Mouse (Mus musculus) ES-E14 (cell line): Measurements from ENCODE around the gene C2cd4c. TPM values are rescaled to one million over a fixed set of nuclear protein-coding genes. Genes with fewer than 3 reads are reported as not detected.

Source experiments
- DNase-seq: peaks from one replicate; pipeline ENCODE4 v3.0.0-alpha.2; 2013; ENCODE audit warnings: low read depth, low spot score
- H3K27ac ChIP-seq: 2 replicates; pipeline ENCODE4 v1.5.1; 2012; ENCODE audit warnings: low read depth, mild to moderate bottlenecking, low read length, moderate library complexity, mixed read lengths; ENCODE audit not compliant: poor library complexity, insufficient read depth, severe bottlenecking
- H3K36me3 ChIP-seq: 2 replicates; pipeline ENCODE4 v1.6.1; 2012; ENCODE audit warnings: mild to moderate bottlenecking, low read length, moderate library complexity, mixed read lengths; ENCODE audit not compliant: control insufficient read depth, poor library complexity, insufficient read depth, severe bottlenecking
- H3K4me1 ChIP-seq, 2 experiments: fragments of 150-350 bp in 1 of 2; sonication (generic) in 1 of 2; 2 replicates each; pipeline ENCODE4 v1.6.1; 2012; ENCODE audit warnings: low read length in 2 of 2, mild to moderate bottlenecking in 1 of 2, mixed read lengths in 1 of 2; ENCODE audit not compliant: control insufficient read depth in 2 of 2, insufficient read depth in 2 of 2, poor library complexity in 1 of 2
- H3K4me3 ChIP-seq, 2 experiments: fragments of 150-350 bp in 1 of 2; sonication (generic) in 1 of 2; 2 replicates each; pipeline ENCODE4 v1.5.1; 2012; ENCODE audit warnings: low read length in 2 of 2, low read depth in 1 of 2, mild to moderate bottlenecking in 1 of 2, mixed read lengths in 1 of 2; ENCODE audit not compliant: insufficient read depth in 1 of 2, poor library complexity in 1 of 2, severe bottlenecking in 1 of 2
- H3K9ac ChIP-seq: 2 replicates; pipeline ENCODE4 v1.6.1; 2012; ENCODE audit warnings: low read depth, mild to moderate bottlenecking, low read length, mixed read lengths; ENCODE audit not compliant: poor library complexity, insufficient read depth, severe bottlenecking
- H3K9me3 ChIP-seq: fragments of 150-350 bp; sonication (generic); 2 replicates; pipeline ENCODE4 v1.6.1; 2012; ENCODE audit warnings: low read depth, mild to moderate bottlenecking, low read length; ENCODE audit not compliant: control insufficient read depth, insufficient read depth
- CHD2 ChIP-seq: IDR thresholded peaks from 2 replicates; pipeline ENCODE4 v1.6.1; 2014; ENCODE audit warnings: mild to moderate bottlenecking, low read depth, low read length, inconsistent platforms
- HCFC1 ChIP-seq: IDR thresholded peaks from 2 replicates; pipeline ENCODE4 v1.6.1; 2012; ENCODE audit warnings: low read length, inconsistent platforms, borderline replicate concordance; ENCODE audit not compliant: insufficient read depth
- MAFK ChIP-seq: IDR thresholded peaks from 2 replicates; pipeline ENCODE4 v1.6.1; 2014; ENCODE audit warnings: mild to moderate bottlenecking, low read depth, low read length, inconsistent platforms; ENCODE audit not compliant: insufficient read depth
- ZC3H11A ChIP-seq: IDR thresholded peaks from 2 replicates; pipeline ENCODE4 v1.6.1; 2012; ENCODE audit warnings: low read depth, mild to moderate bottlenecking, inconsistent platforms, low read length, borderline replicate concordance
- ZNF384 ChIP-seq: IDR thresholded peaks from 2 replicates; pipeline ENCODE4 v1.6.1; 2012; ENCODE audit warnings: low read depth, low read length, inconsistent platforms
- in situ Hi-C, 2 experiments: fragments of 600-800 bp; cut with MboI; formaldehyde crosslinking; loops; one replicate each; pipeline ENCODE4 v1.15.1; 2025; ENCODE audit warnings: low sequenced_read_pairs in 2 of 2, inconsistent platforms in 1 of 2; ENCODE audit not compliant: unreplicated experiment in 2 of 2
- total RNA-seq: library from RNA; depleted of rRNA; stranded (reverse); fragments of 300-350 nt; gene quantifications from 2 replicates; pipeline ENCODE4 v1.2.3, GENCODE M21; 2012

C2cd4c gene
- total RNA-seq, 1 experiment = 0.31 TPM

- TF ChIP-seq ZC3H11A = 0 out of 2 replicates have a peak, but pooled peaks have one; percentile 20
- no peak for TF ChIP-seq MAFK
- Histone ChIP-seq H3K4me3 (no peak overlapping the region), H3K36me3 (no peaks in the 10 kb centered on the region), H3K4me1 (peaks cover 0 to 1% of the 10 kb centered on the region in 2 experiments; a peak in 2 of 4 replicates), H3K9me3 (no peaks in the 10 kb centered on the region), H3K27ac (no peak overlapping the region), H3K9ac (no peak overlapping the region; the same call in 1 of the 2 replicates)
- DNase-seq = peak; percentile 56
- in situ Hi-C loops = no loop called here
Measured at GRCm38 (mm10) chr10:79580811-79581210, 33.0 kb downstream of the C2cd4c start.

DNA sequence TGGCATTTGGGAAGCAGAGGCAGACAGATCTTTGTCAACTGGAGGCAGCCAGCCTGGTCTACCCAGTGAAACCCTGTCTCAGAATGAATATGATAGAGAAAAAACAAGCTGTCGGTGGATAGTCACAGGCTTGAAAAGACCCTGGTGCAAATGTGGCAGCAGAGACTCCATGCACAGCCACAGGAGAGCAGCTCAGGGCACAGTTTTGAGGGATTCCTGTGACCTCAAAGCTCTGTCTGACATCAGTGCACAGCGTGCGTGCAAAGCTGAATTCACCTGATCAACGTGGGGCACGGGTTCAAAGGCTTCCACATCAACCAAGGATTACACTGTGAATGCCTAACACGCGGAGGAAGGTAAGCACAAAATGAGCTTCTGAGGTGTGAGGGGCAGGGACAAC is 33.5 kb downstream of the C2cd4c start:
- no peaks in the 10 kb centered on the region for H3K36me3 ChIP-seq
- no peaks in the 10 kb centered on the region for H3K9me3 ChIP-seq
- no peak for DNase-seq
- TF ChIP-seq CHD2 (no peak), ZNF384 (no peak), MAFK (no peak), ZC3H11A (no peak), HCFC1 (no peak)
- peaks cover 0 to 1% of the 10 kb centered on the region in 2 experiments; a peak in 2 of 4 replicates for H3K4me1 ChIP-seq
- H3K9ac ChIP-seq = no peak overlapping the region
- in situ Hi-C loops = no loop called here
- H3K4me3 ChIP-seq = no peak overlapping the region
- no peak overlapping the region for H3K27ac ChIP-seq

DNA sequence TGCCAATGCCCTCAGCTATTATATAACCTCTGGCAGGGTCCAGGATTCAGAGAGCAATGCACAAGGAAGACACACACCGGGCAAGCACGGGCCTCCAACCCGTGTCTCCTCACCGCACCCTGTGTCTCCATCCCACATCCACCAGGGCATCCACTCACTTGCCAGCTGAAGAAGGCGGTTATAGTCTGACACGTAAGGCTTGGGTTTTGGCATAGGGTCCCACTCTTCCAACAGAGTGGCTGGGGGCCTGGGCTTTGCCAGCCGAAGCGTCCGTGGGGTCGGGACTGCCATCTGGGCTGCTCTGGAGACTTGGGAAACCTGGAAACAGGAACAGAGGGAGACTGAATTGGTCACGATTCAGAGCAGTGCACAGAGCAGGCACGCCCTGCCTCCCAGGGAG is 34.0 kb downstream of the C2cd4c start:
- no peak for DNase-seq
- no peaks in the 10 kb centered on the region for H3K36me3 ChIP-seq
- H3K4me3 ChIP-seq = peak overlapping the region in 1 of 2 experiments; percentile 59; a peak in 3 of 4 replicates
- H3K27ac ChIP-seq = no peak overlapping the region
- peaks cover 1 to 2% of the 10 kb centered on the region in 2 experiments; a peak in 2 of 4 replicates for H3K4me1 ChIP-seq
- no peak for TF ChIP-seq CHD2
- TF ChIP-seq MAFK = no peak
- TF ChIP-seq ZC3H11A = no peak
- TF ChIP-seq HCFC1 = no peak
- no peak for TF ChIP-seq ZNF384
- in situ Hi-C loops = no loop called here
- no peak overlapping the region for H3K9ac ChIP-seq
- no peaks in the 10 kb centered on the region for H3K9me3 ChIP-seq

GRCm38 (mm10) chr10:79578891-79579290 is 34.9 kb downstream of the C2cd4c start:
- H3K9ac ChIP-seq = no peak overlapping the region
- no peak for DNase-seq
- in situ Hi-C loops = no loop called here
- TF ChIP-seq HCFC1 = no peak
- H3K4me3 ChIP-seq = no peak overlapping the region
- no peak overlapping the region for H3K27ac ChIP-seq
- peaks cover 1 to 7% of the 10 kb centered on the region in 2 experiments; a peak in 2 of 4 replicates for H3K4me1 ChIP-seq
- H3K9me3 ChIP-seq = no peaks in the 10 kb centered on the region
- no peaks in the 10 kb centered on the region for H3K36me3 ChIP-seq

GRCm38 (mm10) chr10:79578276-79578675 is 35.5 kb downstream of the C2cd4c start:
- no peak overlapping the region for H3K4me3 ChIP-seq
- H3K27ac ChIP-seq = no peak overlapping the region
- H3K9me3 ChIP-seq = no peaks in the 10 kb centered on the region
- H3K36me3 ChIP-seq = no peaks in the 10 kb centered on the region
- TF ChIP-seq MAFK (no peak), CHD2 (no peak), ZC3H11A (no peak), ZNF384 (no peak), HCFC1 (no peak)
- in situ Hi-C loops = no loop called here
- DNase-seq = no peak
- H3K4me1 ChIP-seq = peaks cover 1 to 7% of the 10 kb centered on the region in 2 experiments; a peak in 2 of 4 replicates
- H3K9ac ChIP-seq = no peak overlapping the region
